Mouse (Mus musculus): ENCODE data around the gene Rap1b.
"Not testable (repeated sequence)": the region's sequence is repeated elsewhere in the genome, so short reads cannot be mapped to it uniquely, and the experiment has no call there.

DNA sequence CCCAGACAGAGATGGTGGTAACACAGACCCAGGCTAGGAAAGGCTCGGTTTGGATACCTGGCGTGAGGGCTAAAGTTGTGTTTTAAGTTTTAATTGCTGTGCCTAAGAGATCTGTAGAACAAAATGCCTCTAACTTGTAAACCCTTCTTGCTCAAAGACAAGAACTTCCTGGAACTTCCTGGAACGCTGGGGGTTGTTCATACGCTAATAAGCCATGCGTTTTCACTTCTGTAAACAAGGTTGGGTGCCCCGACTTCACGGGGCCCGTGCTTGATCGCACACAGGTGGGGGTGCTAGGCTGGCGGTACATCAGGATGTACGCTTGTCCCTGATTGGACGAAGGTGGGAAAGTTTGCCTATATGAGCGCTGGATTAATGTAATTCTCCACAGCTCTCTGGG lies 47.3 kb upstream of the Rap1b start:
- TF ChIP-seq MAFK (IDR thresholded peaks at IDR 0.05; ENCODE audit: insufficient read depth, low read depth, low read length); HCFC1 (IDR thresholded peaks at IDR 0.05; ENCODE audit: borderline replicate concordance, insufficient read depth, low read length); ZNF384 (IDR thresholded peaks at IDR 0.05; ENCODE audit: low read depth, low read length); ZC3H11A (IDR thresholded peaks at IDR 0.05; ENCODE audit: borderline replicate concordance, low read depth, low read length): not testable (repeated sequence)
